Mouse (Mus musculus): ENCODE results near the gene Nuak1.

The Nuak1 gene

DNA sequence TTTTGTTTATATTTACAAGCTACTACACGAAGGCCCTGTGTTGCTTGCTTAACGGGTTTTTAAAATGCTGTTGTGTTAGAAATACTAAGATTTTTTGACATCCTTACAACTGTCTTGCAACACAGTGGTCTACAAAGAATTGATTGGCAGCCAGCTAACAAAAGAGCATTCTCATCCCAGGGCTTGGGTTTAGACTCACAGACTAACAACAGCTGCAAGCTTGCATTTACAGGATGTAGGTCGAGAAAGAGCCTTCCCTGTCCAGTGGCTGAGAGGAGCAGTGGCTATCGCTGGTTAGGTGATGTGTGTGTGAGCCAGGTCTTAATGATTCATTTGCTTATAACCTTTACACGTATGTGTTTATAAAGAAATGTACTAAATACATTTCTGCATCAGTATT is 94.7 kb downstream of the Nuak1 start:
- in situ Hi-C loops (cut with MboI, MseI) = no loop called here

GRCm38 (mm10) chr10:84343536-84343935 is 96.9 kb downstream of the Nuak1 start:
- in situ Hi-C loops (cut with MboI, MseI) = no loop called here

DNA sequence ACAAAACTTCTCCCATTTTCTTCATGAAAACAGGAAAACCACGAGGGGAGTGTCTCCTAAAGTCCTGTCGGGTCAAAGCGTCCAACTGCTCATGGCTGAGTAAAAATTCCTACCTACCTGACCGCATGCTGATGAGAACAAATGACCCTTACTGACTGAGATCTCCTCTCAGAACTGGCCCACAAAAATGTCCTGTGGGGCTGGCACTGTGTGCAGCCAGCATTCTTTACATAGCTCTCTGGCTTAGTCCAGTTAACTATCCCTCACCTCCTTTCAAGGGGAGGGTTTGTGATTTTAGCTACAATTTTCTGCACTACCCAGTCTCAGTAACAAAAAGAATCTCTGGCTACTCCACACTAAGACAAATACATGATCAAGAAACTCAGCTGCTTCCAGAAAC is 100.9 kb downstream of the Nuak1 start:
- in situ Hi-C loops (cut with MboI, MseI) = no loop called here

GRCm38 (mm10) chr10:84338752-84339151 is 101.6 kb downstream of the Nuak1 start:
- in situ Hi-C loops (cut with MboI, MseI) = no loop called here

DNA sequence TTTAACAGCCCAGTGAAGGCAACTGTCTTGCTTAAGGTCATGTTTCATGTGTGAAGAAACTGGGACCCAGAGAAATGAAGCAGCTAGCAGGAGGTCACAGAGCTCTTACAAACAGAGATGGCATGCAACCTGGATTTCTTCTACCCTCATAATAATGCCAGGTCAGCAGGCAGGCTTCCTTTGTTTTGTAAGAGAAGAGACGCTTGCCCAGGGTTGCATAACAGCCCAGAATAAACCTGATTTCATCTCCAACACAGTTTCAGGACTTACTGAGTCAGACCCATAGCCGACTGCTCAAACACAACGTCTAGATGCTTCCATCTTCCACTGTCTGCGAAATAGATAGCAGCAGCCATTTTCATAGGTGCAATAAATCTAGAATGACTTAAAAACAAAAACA is 105.0 kb downstream of the Nuak1 start:
- in situ Hi-C loops (cut with MboI, MseI) = no loop called here

GRCm38 (mm10) chr10:84329822-84330221 is 110.6 kb downstream of the Nuak1 start:
- in situ Hi-C loops (cut with MboI, MseI) = no loop called here

- in situ Hi-C loops (cut with MboI, MseI) = no loop called here
Measured at GRCm38 (mm10) chr10:84329336-84329735, 111.1 kb downstream of the Nuak1 start.

DNA sequence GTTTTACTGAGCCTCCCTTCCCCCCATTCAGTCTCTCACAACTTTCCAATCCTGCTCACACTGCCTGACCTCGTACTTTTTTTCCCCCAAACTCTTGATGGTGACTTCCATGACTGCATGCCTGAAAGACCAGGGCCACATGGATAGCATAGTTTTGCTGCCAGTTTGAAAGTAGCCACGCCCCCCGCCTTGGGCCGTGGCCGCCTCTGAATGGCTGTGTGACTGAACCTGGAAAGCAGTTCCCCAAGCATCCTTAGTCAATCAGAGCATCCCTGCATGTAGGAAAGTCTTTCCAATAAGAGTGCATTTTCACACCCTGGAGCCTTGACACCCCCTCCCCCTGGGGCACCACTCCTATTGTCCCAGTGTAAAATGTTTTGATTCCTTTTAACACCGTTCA is 116.4 kb downstream of the Nuak1 start:
- in situ Hi-C loops (cut with MboI, MseI) = no loop called here
